Mouse (Mus musculus): ENCODE data around the gene Olfr460.

DNA sequence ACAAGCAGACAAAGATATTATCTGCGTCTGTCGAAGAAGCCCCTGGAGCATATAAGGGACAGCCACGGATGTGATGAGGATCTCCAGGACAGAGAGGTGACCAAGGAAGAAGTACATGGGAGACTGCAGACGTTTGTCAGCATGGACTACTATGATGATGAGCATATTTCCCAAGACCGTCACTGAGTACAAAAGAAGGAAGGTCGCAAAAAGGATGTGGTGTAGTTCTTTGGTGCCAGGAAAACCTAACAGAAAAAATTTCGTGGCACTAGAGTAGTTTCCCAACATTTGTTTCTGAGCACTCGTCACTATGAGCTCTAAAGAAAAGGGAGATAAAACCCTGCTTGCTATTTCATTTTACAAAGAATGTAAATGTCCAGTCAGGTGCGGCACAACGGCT is 24.6 kb upstream of the Olfr460 start:
- TF ChIP-seq CTCF (IDR thresholded peaks at IDR 0.05; ENCODE audit: borderline replicate concordance, extremely low read depth, insufficient read depth, insufficient read length): no peak
- TF ChIP-seq POLR2A (IDR thresholded peaks at IDR 0.05; ENCODE audit: borderline replicate concordance, extremely low read depth, insufficient read depth, insufficient read length, poor library complexity, severe bottlenecking): no peak
